17 mouse cellular contexts compared by ENCODE assay signal in genomic region chr16:33746074-33746676, GRCm38 (mm10). TPM values are rescaled to one million over a fixed set of nuclear protein-coding genes. Genes with fewer than 3 reads are reported as not detected.
DNase-seq lines count a peak whose midpoint lies in the region; TF ChIP-seq lines count a peak whose summit lies in the region.
"Had no signal": no experiment of that assay in that cellular context is flagged by ENCODE, and none has a peak within 500 bp of the region (broad histone marks: within the 10 kb centered on the region; RNA-seq: fewer than 3 reads in every experiment).

No protein-coding gene starts in this region.

- peaks cover 11% of the 10 kb centered on the region; the same call in 1 of the 2 replicates for H3K4me1 ChIP-seq in cerebellum, adult 2 months (ENCODE audit: control insufficient read depth, insufficient read depth, low read length)

- H3K4me3 ChIP-seq in cerebellum, adult 2 months (replicated peaks; ENCODE audit: insufficient read depth, low read depth, low read length), result no peak overlapping the region
- H3K4me3 ChIP-seq: hindbrain, embryonic 12.5 days; kidney, embryonic 15.5 days; liver, embryonic 12.5 days; midbrain, embryonic 15.5 days; myocyte had no signal

- no peak for TF ChIP-seq CTCF in cerebellum, adult 2 months (IDR thresholded peaks at IDR 0.05; ENCODE audit: borderline replicate concordance, insufficient read depth, low read depth, low read length)

- no peak for TF ChIP-seq POLR2A in cerebellum, adult 2 months (IDR thresholded peaks at IDR 0.05; ENCODE audit: borderline replicate concordance, insufficient read depth, low read length)

- H3K27ac ChIP-seq in cerebellum, adult 2 months (ENCODE audit: insufficient read depth, low read length), result no peak overlapping the region
- H3K27ac ChIP-seq: hindbrain, embryonic 12.5 days; kidney, embryonic 15.5 days; liver, embryonic 12.5 days; midbrain, embryonic 15.5 days had no signal

- peak; percentile 26 to 65 for DNase-seq in left cerebral cortex, postnatal 25 days (ENCODE audit: low spot score in 2 of 2)
- DNase-seq in left cerebral cortex, adult 8-10 months (ENCODE audit: low spot score in 2 of 2), result no peak
- peak; percentile 69 for DNase-seq in cerebellum, adult 11 months
- DNase-seq in cerebellum, adult 2 months, result peak; percentile 81 to 85
- peak; percentile 76 to 80 for DNase-seq in cerebellum, postnatal 36 days
- DNase-seq in layer of hippocampus, postnatal 25 days (ENCODE audit: extremely low spot score in 1 of 2, low spot score in 1 of 2), result no peak
- DNase-seq in adrenal gland, postnatal 25 days, result no peak
- DNase-seq: adrenal gland, adult 2 months; heart, postnatal 14 days; kidney, postnatal 4 days; lung, adult 2 months; thymus, postnatal 36 days had no signal

- H3K27me3 ChIP-seq in cerebellum, adult 2 months (ENCODE audit: control insufficient read depth, insufficient read depth, low read length), result no peaks in the 10 kb centered on the region
- H3K27me3 ChIP-seq: hindbrain, embryonic 12.5 days; kidney, embryonic 15.5 days; liver, embryonic 12.5 days; midbrain, embryonic 15.5 days had no signal

- intact Hi-C loops in left cerebral cortex, postnatal 25 days (cut with DNase I), result no loop called here

- WGBS in cerebellum, adult 2 months, result 13% methylated on average over 10 of the region's 10 CpGs

RNA-seq across cellular contexts. Expression of gene Muc13, which starts 47.7 kb away (rescaled TPM):
- under 1 TPM in 1 of 2 experiments, not detected in 1; 0.16 TPM for total RNA-seq in left cerebral cortex, postnatal 25 days (2021)
- under 1 TPM in 1 of 4 experiments, not detected in 3; 0.11 TPM for total RNA-seq in left cerebral cortex, adult 8-10 months (2022)
- polyA plus RNA-seq in cerebellum, adult 2 months (2012; rRNA removed), result 0.06 and 0.11 TPM in 2 replicates
- total RNA-seq in layer of hippocampus, postnatal 25 days (2021), result not detected
- not detected in 2 replicates for total RNA-seq in adrenal gland, postnatal 25 days (2021)
- total RNA-seq: adrenal gland, adult 2 months had no signal

Comparison
In these comparisons a context has a peak if more than half of its experiments do, and no peak if none do; other contexts are left out.
1. DNase-seq: peak in left cerebral cortex, postnatal 25 days (2 of 2), cerebellum, adult 11 months (single experiment), cerebellum, adult 2 months (2 of 2) and cerebellum, postnatal 36 days (2 of 2); none in left cerebral cortex, adult 8-10 months (0 of 2), layer of hippocampus, postnatal 25 days (0 of 2) and adrenal gland, postnatal 25 days (single experiment).